Mouse (Mus musculus) heart, embryonic 10.5 days (tissue): ENCODE results near the gene Gnl3l. TPM values are rescaled to one million over a fixed set of nuclear protein-coding genes. Genes with fewer than 3 reads are reported as not detected.
A peak's percentile ranks its signal among the peaks of the same experiment; 100 is the strongest.

Source experiments
- DNase-seq: peaks from one replicate; pipeline ENCODE4 v3.0.0-alpha.2; 2017; ENCODE audit warnings: low spot score
- H3K27ac ChIP-seq: fragments of 300-500 bp; sonication (generic); 2 replicates; pipeline ENCODE4 v1.5.1; 2016; ENCODE audit warnings: mild to moderate bottlenecking
- H3K27me3 ChIP-seq: fragments of 300-500 bp; sonication (generic); 2 replicates; pipeline ENCODE4 v1.6.1; 2016; ENCODE audit warnings: mild to moderate bottlenecking; ENCODE audit not compliant: poor library complexity, insufficient read depth, severe bottlenecking
- H3K36me3 ChIP-seq: fragments of 300-500 bp; sonication (generic); 2 replicates; pipeline ENCODE4 v1.6.1; 2016; ENCODE audit warnings: mild to moderate bottlenecking, moderate library complexity
- H3K4me1 ChIP-seq: fragments of 300-500 bp; sonication (generic); 2 replicates; pipeline ENCODE4 v1.6.1; 2016; ENCODE audit warnings: mild to moderate bottlenecking
- H3K4me3 ChIP-seq: fragments of 300-500 bp; sonication (generic); 2 replicates; pipeline ENCODE4 v1.5.1; 2016; ENCODE audit warnings: mild to moderate bottlenecking, moderate library complexity
- H3K9me3 ChIP-seq: fragments of 300-500 bp; sonication (generic); 2 replicates; pipeline ENCODE4 v1.6.1; 2016; ENCODE audit warnings: mild to moderate bottlenecking, moderate library complexity
- WGBS: fragments of 180-500 bp; shearing (Covaris S2); methylation state at CpG from one replicate; pipeline ENCODE4 v1.1.7; 2016; 5-methylcytosine and 5-hydroxymethylcytosine counted together
- polyA plus RNA-seq: library from polyadenylated mRNA; unstranded; fragments of >200 nt; fragmentation: Nextera tagmentation; extraction: Ambion mirVana; gene quantifications from 2 replicates; pipeline ENCODE4 v1.2.1, GENCODE M21; 2016

Gene Gnl3l
- 29.4 and 32.9 TPM in 2 replicates for polyA plus RNA-seq

DNA sequence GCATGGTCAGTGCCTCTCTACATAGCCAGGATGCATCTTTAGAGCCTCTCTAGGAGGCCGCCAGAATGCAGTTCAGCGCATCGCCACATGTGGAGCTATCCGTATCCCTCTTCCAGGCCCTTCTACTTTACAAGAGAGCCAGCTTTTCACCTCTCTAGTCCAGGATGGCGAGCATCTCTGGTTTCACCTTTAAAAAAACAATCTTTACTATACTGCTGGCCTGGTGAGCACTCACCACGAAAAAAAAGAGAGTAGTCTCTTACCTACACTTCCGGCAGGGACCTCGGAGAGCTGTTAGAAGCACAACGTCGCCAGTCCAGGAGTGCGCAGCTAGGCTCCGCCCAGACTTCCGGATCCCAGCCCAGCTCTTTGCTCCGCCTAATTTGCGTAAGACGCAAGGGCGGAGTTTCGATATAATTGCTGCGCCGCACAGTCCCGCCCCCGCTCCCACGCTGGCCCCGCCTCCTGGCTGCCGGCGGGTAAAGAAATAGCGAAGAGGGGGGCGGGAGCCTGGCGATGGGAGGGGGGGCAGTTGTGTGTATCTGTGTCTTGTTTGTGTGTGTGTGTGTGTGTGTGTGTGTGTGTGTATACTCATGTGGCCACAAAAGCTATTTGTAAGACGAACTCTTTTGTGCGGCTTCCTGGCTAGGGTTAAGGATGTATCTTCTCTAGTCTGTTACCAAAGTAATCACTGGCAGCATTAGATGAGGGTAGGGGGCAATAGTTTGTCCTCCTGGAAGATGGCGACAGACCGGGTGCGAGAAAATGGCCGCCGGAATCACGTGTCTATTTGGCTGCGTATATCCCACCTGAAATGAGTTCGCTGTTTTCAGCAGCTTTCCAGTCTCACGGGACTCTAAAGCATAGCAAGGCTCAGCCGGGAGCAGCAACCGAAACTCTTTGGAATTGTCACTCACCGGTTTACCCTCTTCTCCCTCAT, at the start of gene Gnl3l:
Gene Gnl3l (minus strand): TSS at position 385 of the 940 bp plus-strand sequence.
- 22% methylated on average over 43 of the region's 43 CpGs for WGBS

GRCm38 (mm10) chrX:151066071-151066666, 49.0 kb upstream of the Gnl3l start:
- Histone ChIP-seq H3K9me3 (no peaks in the 10 kb centered on the region), H3K4me3 (no peak overlapping the region), H3K36me3 (peaks cover 40% of the 10 kb centered on the region), H3K4me1 (no peaks in the 10 kb centered on the region), H3K27me3 (0 out of 2 replicates have a peak, but pooled peaks cover 4% of the 10 kb centered on the region), H3K27ac (no peak overlapping the region)
- no peak for DNase-seq
- 84% methylated on average over 7 of the region's 7 CpGs for WGBS

More for the DNA sequence above, at the start of gene Gnl3l:
- peak within 1 kb of the TSS; percentile 87 for H3K27ac ChIP-seq
- peak within 1 kb of the TSS; percentile 59 for H3K4me3 ChIP-seq
- peaks cover 14% of the 10 kb centered on the region for H3K36me3 ChIP-seq
- H3K27me3 ChIP-seq = no peaks in the 10 kb centered on the region
- peaks cover 4% of the 10 kb centered on the region; the same call in 1 of the 2 replicates for H3K4me1 ChIP-seq
- no peaks in the 10 kb centered on the region for H3K9me3 ChIP-seq
- DNase-seq = peak; percentile 92

DNA sequence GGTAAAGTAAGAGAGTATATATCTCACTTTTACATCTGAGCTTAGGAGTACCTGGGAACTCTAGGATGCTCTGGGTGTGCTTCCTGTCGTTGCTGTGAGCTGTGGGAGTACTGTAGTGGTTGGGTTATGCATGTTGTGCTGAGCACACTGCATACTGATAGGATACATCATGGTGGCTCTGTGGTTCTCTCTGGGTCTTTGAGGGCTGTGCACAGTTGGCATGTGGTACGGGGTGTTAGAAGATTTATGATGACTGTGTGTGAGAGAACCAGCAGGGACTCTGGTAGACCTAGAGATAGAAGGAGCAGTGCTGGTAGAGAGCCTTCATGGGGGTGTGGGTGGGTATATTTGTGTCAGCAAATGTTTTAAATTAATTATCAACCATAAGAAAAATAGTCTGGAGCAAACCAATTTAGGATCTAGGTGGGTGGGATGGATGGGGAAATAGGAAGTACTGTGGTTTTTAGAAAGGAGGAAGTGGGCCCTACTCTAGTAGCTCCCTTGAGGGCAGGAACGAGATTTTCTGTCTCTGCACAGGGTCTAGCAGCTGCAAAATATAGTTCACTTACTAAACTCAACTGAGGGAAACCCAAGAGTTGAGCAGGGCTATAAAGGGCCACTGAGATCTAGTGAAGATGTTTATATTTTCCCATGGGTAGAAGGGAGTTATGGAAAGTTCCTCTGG, 44.6 kb upstream of the Gnl3l start:
- DNase-seq = no peak
- Histone ChIP-seq H3K4me1 (no peaks in the 10 kb centered on the region), H3K4me3 (no peak overlapping the region), H3K9me3 (no peaks in the 10 kb centered on the region), H3K27ac (no peak overlapping the region), H3K36me3 (peaks cover 5% of the 10 kb centered on the region; the same call in 1 of the 2 replicates), H3K27me3 (0 out of 2 replicates have a peak, but pooled peaks cover under 1% of the 10 kb centered on the region)
- 65% methylated on average over 3 of the region's 3 CpGs for WGBS

GRCm38 (mm10) chrX:151059346-151059745, 42.2 kb upstream of the Gnl3l start:
- H3K27me3 ChIP-seq = no peaks in the 10 kb centered on the region
- no peak for DNase-seq
- H3K27ac ChIP-seq = no peak overlapping the region
- no peaks in the 10 kb centered on the region for H3K36me3 ChIP-seq
- no peak overlapping the region for H3K4me3 ChIP-seq
- peaks cover 8% of the 10 kb centered on the region for H3K4me1 ChIP-seq
- 90% methylated on average over 1 of the region's 1 CpGs for WGBS
- H3K9me3 ChIP-seq = no peaks in the 10 kb centered on the region

DNA sequence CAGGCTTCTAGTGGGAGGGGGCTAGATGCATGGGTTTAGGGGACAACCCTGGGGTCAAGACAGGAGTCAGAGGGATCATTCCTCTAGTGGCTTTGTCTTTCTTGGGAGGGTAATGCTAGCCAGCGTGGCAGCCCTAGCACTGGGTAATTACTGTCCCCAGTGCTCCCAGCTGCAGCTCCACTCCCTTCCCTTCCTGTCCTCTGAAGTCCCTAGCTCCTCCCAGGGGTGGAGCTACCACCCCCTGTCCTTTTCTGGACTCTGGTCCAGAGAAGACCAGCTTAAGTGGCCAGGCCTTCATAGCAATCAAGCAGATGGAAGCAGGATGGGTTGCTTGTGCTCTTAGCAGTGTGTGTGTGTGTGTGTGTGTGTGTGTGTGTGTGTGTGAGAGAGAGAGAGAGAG, 38.4 kb upstream of the Gnl3l start:
- H3K9me3 ChIP-seq = no peaks in the 10 kb centered on the region
- H3K27me3 ChIP-seq = no peaks in the 10 kb centered on the region
- H3K4me3 ChIP-seq = no peak overlapping the region
- peaks cover 15% of the 10 kb centered on the region for H3K4me1 ChIP-seq
- H3K27ac ChIP-seq = no peak overlapping the region
- H3K36me3 ChIP-seq = no peaks in the 10 kb centered on the region
- 29% methylated on average over 1 of the region's 1 CpGs for WGBS
- no peak for DNase-seq

- H3K27ac ChIP-seq = peak overlapping the region; percentile 47; the same call in 1 of the 2 replicates
- no peaks in the 10 kb centered on the region for H3K27me3 ChIP-seq
- no peaks in the 10 kb centered on the region for H3K9me3 ChIP-seq
- DNase-seq = no peak
- H3K4me1 ChIP-seq = peaks cover 19% of the 10 kb centered on the region
- no peak overlapping the region for H3K4me3 ChIP-seq
- no peaks in the 10 kb centered on the region for H3K36me3 ChIP-seq
- 62% methylated on average over 5 of the region's 6 CpGs for WGBS
Observed at GRCm38 (mm10) chrX:151054489-151054888, 37.4 kb upstream of the Gnl3l start.

- H3K36me3 ChIP-seq = no peaks in the 10 kb centered on the region
- H3K9me3 ChIP-seq = no peaks in the 10 kb centered on the region
- H3K27me3 ChIP-seq = peaks cover 6% of the 10 kb centered on the region; the same call in 1 of the 2 replicates
- H3K27ac ChIP-seq = no peak overlapping the region
- DNase-seq = no peak
- 81% methylated on average over 7 of the region's 7 CpGs for WGBS
- no peak overlapping the region for H3K4me3 ChIP-seq
- peaks cover 26% of the 10 kb centered on the region for H3K4me1 ChIP-seq
Observed at GRCm38 (mm10) chrX:151050337-151050736, 33.2 kb upstream of the Gnl3l start.

GRCm38 (mm10) chrX:151049661-151050215, 32.6 kb upstream of the Gnl3l start:
- WGBS = 59% methylated on average over 8 of the region's 8 CpGs
- H3K27ac ChIP-seq = no peak overlapping the region
- H3K4me3 ChIP-seq = no peak overlapping the region
- peaks cover 6% of the 10 kb centered on the region; the same call in 1 of the 2 replicates for H3K27me3 ChIP-seq
- no peaks in the 10 kb centered on the region for H3K9me3 ChIP-seq
- H3K36me3 ChIP-seq = no peaks in the 10 kb centered on the region
- DNase-seq = no peak
- H3K4me1 ChIP-seq = peaks cover 25% of the 10 kb centered on the region

- peaks cover 6% of the 10 kb centered on the region; the same call in 1 of the 2 replicates for H3K27me3 ChIP-seq
- H3K4me1 ChIP-seq = peaks cover 14% of the 10 kb centered on the region; the same call in 1 of the 2 replicates
- DNase-seq = no peak
- 27% methylated on average over 56 of the region's 56 CpGs for WGBS
- no peaks in the 10 kb centered on the region for H3K9me3 ChIP-seq
- H3K27ac ChIP-seq = peak overlapping the region; percentile 91
- H3K4me3 ChIP-seq = peak overlapping the region; percentile 73
- H3K36me3 ChIP-seq = no peaks in the 10 kb centered on the region
Observed at GRCm38 (mm10) chrX:151047431-151048058, 30.4 kb upstream of the Gnl3l start.

DNA sequence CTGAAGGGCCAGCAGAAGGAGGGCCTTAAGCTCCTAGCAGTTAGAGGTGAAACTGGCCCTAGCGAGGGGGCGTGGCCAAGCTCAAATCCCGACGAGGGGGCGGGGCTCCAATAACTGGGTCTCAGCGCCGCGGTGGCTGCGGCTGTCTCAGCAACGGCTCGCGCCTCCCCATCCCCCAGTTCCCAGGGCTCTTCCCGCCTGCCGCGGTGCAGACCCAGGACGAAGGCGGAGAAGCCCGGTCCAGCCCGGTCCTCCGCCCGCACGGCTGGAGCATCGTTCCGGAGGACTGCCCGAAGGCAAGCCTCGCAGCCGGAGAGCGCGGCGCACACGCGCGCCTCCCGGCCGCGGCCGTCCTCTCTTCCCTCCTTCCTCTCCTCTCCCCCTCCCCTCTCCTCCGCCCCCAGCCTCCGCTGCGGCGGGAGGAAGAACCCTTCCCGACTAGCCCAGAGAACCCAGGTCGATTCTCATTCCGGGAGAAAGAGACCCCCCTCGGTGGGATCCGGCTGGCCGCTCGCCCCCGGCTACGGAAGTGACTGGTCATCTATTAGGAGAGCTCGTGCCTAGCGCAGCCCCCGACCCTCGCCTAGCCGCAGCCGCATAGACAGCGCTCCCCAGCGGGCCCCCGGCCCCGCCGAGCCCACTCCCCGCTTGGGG, 29.8 kb upstream of the Gnl3l start:
- Histone ChIP-seq H3K27ac (peak overlapping the region; percentile 91), H3K4me1 (peaks cover 14% of the 10 kb centered on the region; the same call in 1 of the 2 replicates), H3K27me3 (peaks cover 6% of the 10 kb centered on the region; the same call in 1 of the 2 replicates), H3K4me3 (peak overlapping the region; percentile 73), H3K36me3 (no peaks in the 10 kb centered on the region), H3K9me3 (no peaks in the 10 kb centered on the region)
- WGBS = 20% methylated on average over 57 of the region's 62 CpGs
- peak; percentile 90 for DNase-seq

DNA sequence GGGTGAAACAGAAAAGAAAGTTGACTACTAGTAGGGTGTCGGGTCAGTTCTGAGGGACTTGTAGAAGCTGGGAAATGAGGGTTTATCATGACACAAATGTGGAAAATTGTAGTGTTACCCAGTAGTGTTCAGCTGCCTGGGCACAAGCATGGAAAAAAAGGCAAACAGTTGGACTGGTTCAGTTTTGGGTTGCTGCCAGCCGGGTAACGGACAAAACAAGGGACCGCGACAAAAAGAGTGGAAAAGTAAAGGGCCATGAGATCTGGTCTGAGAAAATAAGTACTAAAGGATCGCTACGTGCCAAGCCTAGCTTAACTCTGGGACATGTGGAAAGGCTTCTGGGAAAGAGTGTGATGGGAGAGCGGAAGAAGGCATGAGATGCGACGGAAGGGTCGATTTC, 29.2 kb upstream of the Gnl3l start:
- Histone ChIP-seq H3K4me1 (peaks cover 14% of the 10 kb centered on the region; the same call in 1 of the 2 replicates), H3K27me3 (peaks cover 6% of the 10 kb centered on the region; the same call in 1 of the 2 replicates), H3K9me3 (no peaks in the 10 kb centered on the region), H3K4me3 (peak overlapping the region; percentile 73), H3K27ac (peak overlapping the region; percentile 91), H3K36me3 (no peaks in the 10 kb centered on the region)
- WGBS = 39% methylated on average over 11 of the region's 11 CpGs
- no peak for DNase-seq
